Mouse (Mus musculus) lung, embryonic 15.5 days (tissue): ENCODE results near the gene Aup1. TPM values are rescaled to one million over a fixed set of nuclear protein-coding genes. Genes with fewer than 3 reads are reported as not detected.

Source experiments
- ATAC-seq: fragments of 200-750 bp; cut with Nextera tagmentation; 2 replicates; pipeline ENCODE4 v1.8.0; 2017; ENCODE audit warnings: moderate number of reproducible peaks, borderline replicate concordance; ENCODE audit not compliant: low FRiP score, low TSS enrichment; ENCODE audit errors: extremely low read depth
- H3K27ac ChIP-seq: fragments of 300-500 bp; sonication (generic); 2 replicates; pipeline ENCODE4 v1.5.1; 2015; ENCODE audit warnings: moderate library complexity, mild to moderate bottlenecking, inconsistent platforms
- H3K27me3 ChIP-seq: fragments of 300-500 bp; sonication (generic); 2 replicates; pipeline ENCODE4 v1.6.1; 2015; ENCODE audit warnings: inconsistent platforms
- H3K36me3 ChIP-seq: fragments of 300-500 bp; sonication (generic); 2 replicates; pipeline ENCODE4 v1.6.1; 2015; ENCODE audit warnings: inconsistent platforms
- H3K4me1 ChIP-seq: fragments of 300-500 bp; sonication (generic); 2 replicates; pipeline ENCODE4 v1.6.1; 2015; ENCODE audit warnings: inconsistent platforms
- H3K4me2 ChIP-seq: fragments of 300-500 bp; sonication (generic); 2 replicates; pipeline ENCODE4 v1.6.1; 2015; ENCODE audit warnings: inconsistent platforms, mild to moderate bottlenecking, moderate library complexity
- H3K4me3 ChIP-seq: fragments of 300-500 bp; sonication (generic); 2 replicates; pipeline ENCODE4 v1.5.1; 2015; ENCODE audit warnings: mild to moderate bottlenecking, inconsistent platforms
- H3K9ac ChIP-seq: fragments of 300-500 bp; sonication (generic); 2 replicates; pipeline ENCODE4 v1.6.1; 2015; ENCODE audit warnings: inconsistent platforms
- H3K9me3 ChIP-seq: fragments of 300-500 bp; sonication (generic); 2 replicates; pipeline ENCODE4 v1.6.1; 2016; ENCODE audit warnings: inconsistent platforms
- WGBS: fragments of 180-500 bp; shearing (Covaris S2); methylation state at CpG from one replicate; pipeline ENCODE4 v1.1.7; 2015; 5-methylcytosine and 5-hydroxymethylcytosine counted together
- microRNA counts: library from miRNA; unstranded; fragments of <30 nt; microRNA quantifications from one replicate; lab custom pipeline; 2016
- microRNA-seq: library from miRNA; unstranded; fragments of <30 nt; microRNA quantifications from one replicate; pipeline ENCODE4, GENCODE M21; 2016
- polyA plus RNA-seq: library from polyadenylated mRNA; unstranded; fragments of >200 nt; fragmentation: Nextera tagmentation; extraction: Ambion mirVana; gene quantifications from 2 replicates; pipeline ENCODE4 v1.2.1, GENCODE M21; 2015

Gene Aup1
- polyA plus RNA-seq, 1 experiment from 2014 or later: 188 TPM

DNA sequence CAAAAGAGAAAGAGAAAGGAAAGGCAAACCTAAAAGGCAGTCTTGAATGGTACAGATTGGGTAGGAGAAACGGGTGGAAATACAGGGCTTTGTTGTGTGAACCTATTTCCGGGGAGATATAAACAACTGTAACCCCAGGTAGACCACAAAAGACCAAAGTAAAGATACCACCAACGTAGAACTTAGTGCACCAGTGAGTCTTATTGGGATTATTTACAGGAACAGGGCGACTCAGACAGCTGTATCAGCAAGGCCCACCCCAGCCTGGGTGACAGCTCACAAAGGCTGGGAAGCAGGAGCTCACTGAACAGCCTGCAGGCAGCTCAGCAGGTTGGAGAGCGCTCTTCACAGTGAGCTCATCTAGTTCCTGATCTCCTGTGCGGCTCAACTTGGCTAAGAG, 41.6 kb downstream of the Aup1 start:
- ATAC-seq: no peak
- H3K27me3 ChIP-seq: no peaks in the 10 kb centered on the region; the same call in 1 of the 2 replicates
- 0 out of 2 replicates have a peak, but pooled peaks cover 6% of the 10 kb centered on the region for H3K4me1 ChIP-seq

GRCm38 (mm10) chr6:83098411-83098810, 44.1 kb downstream of the Aup1 start:
- H3K9ac ChIP-seq: no peak overlapping the region
- peaks cover 16% of the 10 kb centered on the region for H3K4me1 ChIP-seq
- no peak overlapping the region for H3K4me3 ChIP-seq
- H3K27ac ChIP-seq: no peak overlapping the region
- no peaks in the 10 kb centered on the region for H3K36me3 ChIP-seq
- H3K4me2 ChIP-seq: no peak overlapping the region
- no peak for ATAC-seq
- H3K27me3 ChIP-seq: no peaks in the 10 kb centered on the region; the same call in 1 of the 2 replicates
- WGBS: 60% methylated on average over 2 of the region's 2 CpGs
- no peaks in the 10 kb centered on the region for H3K9me3 ChIP-seq

More for the DNA sequence above, 41.6 kb downstream of the Aup1 start:
- 41% methylated on average over 6 of the region's 6 CpGs for WGBS
- no peak overlapping the region for H3K4me2 ChIP-seq
- no peaks in the 10 kb centered on the region for H3K9me3 ChIP-seq
- no peak overlapping the region for H3K27ac ChIP-seq
- no peak overlapping the region for H3K4me3 ChIP-seq
- no peaks in the 10 kb centered on the region for H3K36me3 ChIP-seq
- no peak overlapping the region for H3K9ac ChIP-seq

- peak; percentile 78 for ATAC-seq
- peak within 1 kb of the TSS; percentile 71 for H3K9ac ChIP-seq
- peak within 1 kb of the TSS; percentile 97 for H3K4me2 ChIP-seq
- peak within 1 kb of the TSS; percentile 81 for H3K27ac ChIP-seq
- under 1% methylated on average over 25 of the region's 25 CpGs for WGBS
- H3K4me3 ChIP-seq: peak within 1 kb of the TSS; percentile 65
- no peaks in the 10 kb centered on the region for H3K9me3 ChIP-seq
- 0 out of 2 replicates have a peak, but pooled peaks cover 3% of the 10 kb centered on the region for H3K36me3 ChIP-seq
- H3K4me1 ChIP-seq: peaks cover 18% of the 10 kb centered on the region
- H3K27me3 ChIP-seq: no peaks in the 10 kb centered on the region; the same call in 1 of the 2 replicates
Measured at GRCm38 (mm10) chr6:83101316-83101687, 47.0 kb downstream of the Aup1 start, which contains the start of the genes Ccdc142 and Gm42688. TSS of gene Ccdc142 (plus strand) at chr6:83101601. TSS of gene Gm42688 (plus strand) at chr6:83101617.

- Histone ChIP-seq H3K27ac (peak overlapping the region; percentile 81), H3K4me2 (peak overlapping the region; percentile 97), H3K4me3 (peak overlapping the region; percentile 65), H3K9me3 (no peaks in the 10 kb centered on the region), H3K4me1 (peaks cover 18% of the 10 kb centered on the region), H3K9ac (peak overlapping the region; percentile 71), H3K27me3 (no peaks in the 10 kb centered on the region), H3K36me3 (0 out of 2 replicates have a peak, but pooled peaks cover 3% of the 10 kb centered on the region)
- under 1% methylated on average over 73 of the region's 74 CpGs for WGBS
- ATAC-seq: peak; percentile 81
Measured at GRCm38 (mm10) chr6:83101688-83102556, 47.6 kb downstream of the Aup1 start.

DNA sequence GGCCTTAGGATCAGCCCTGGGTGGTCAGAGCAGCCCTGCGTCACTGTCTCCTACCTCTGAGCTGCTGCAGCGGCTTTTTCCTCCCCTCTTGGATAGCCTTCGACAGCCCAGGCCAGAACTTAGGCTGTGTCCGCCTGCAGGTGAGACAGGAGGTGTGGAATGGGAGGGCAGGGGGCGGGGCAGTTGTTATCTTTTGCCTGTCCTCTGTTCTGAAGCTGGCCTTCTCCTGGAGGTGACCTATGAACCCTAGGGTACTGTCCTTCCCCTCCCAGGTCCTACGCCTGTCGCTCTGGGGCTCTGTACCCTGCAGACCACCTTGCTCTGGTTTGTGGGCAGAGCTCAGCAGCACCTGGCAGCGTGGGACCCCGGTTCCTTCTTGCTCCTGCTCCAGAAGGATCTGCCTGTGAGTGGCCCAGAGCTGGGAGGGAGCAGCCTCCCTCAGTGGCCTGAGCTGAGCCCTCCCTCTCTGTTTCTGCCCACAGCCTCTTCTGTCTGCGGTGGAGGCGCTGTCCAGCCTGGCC, 48.9 kb downstream of the Aup1 start:
- peak overlapping the region; percentile 65; the same call in 1 of the 2 replicates for H3K4me3 ChIP-seq
- H3K27ac ChIP-seq: no peak overlapping the region
- no peak for ATAC-seq
- H3K36me3 ChIP-seq: 0 out of 2 replicates have a peak, but pooled peaks cover 3% of the 10 kb centered on the region
- peaks cover 24% of the 10 kb centered on the region for H3K4me1 ChIP-seq
- peak overlapping the region; percentile 71; the same call in 1 of the 2 replicates for H3K9ac ChIP-seq
- no peaks in the 10 kb centered on the region for H3K9me3 ChIP-seq
- WGBS: 48% methylated on average over 11 of the region's 11 CpGs
- no peaks in the 10 kb centered on the region for H3K27me3 ChIP-seq
- peak overlapping the region; percentile 97 for H3K4me2 ChIP-seq

DNA sequence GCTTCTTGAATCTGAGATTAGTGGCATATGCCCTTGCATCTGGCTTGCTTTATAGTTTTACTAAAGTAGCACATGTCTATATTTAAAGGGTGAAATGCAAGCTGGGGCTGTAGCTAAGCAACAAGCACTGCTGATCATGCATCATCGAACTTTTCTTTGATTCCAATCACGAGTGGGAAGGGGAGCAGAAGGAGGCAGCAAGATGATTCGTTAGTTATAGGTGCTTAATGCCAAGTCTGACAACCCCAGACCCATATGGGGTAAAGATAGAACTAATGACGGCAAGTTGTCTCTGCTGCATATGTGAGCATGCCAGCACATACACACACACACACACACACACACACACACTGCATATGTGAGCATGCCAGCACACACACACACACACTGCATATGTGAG, 49.8 kb downstream of the Aup1 start:
- no peak overlapping the region for H3K4me2 ChIP-seq
- WGBS: 74% methylated on average over 4 of the region's 4 CpGs
- no peak overlapping the region for H3K4me3 ChIP-seq

More for the DNA sequence above, 49.8 kb downstream of the Aup1 start:
- Histone ChIP-seq H3K27me3 (no peaks in the 10 kb centered on the region), H3K36me3 (0 out of 2 replicates have a peak, but pooled peaks cover 3% of the 10 kb centered on the region), H3K4me1 (peaks cover 27% of the 10 kb centered on the region), H3K9me3 (no peaks in the 10 kb centered on the region), H3K27ac (no peak overlapping the region), H3K9ac (no peak overlapping the region)
- ATAC-seq: no peak

MicroRNA genes within 50 kb of the gene (microRNA counts, 519-probe panel; counts per million panel counts)
- microRNA mmu-miR-3470a+mmu-miR-3470b (lab: Ali Mortazavi, UCI): 1,920 counts per million, percentile 14 among the panel's probes with 10 or more counts

Small RNA genes lying within 50 kb of the gene (microRNA-seq; reads per million reads assigned to microRNA genes)
- gene Mir3470a: not detected
- not detected for gene Mir7040

Other genes starting within 250 kb of the Aup1 start
- gene Sema4f, start 114.8 kb upstream of the Aup1 start, polyA plus RNA-seq: 14.0 TPM in 2 replicates
- gene M1ap, start 107.6 kb upstream of the Aup1 start, polyA plus RNA-seq: 1.9 and 2.5 TPM in 2 replicates
- 18.3 and 19.6 TPM in 2 replicates for gene Dok1, start 21.1 kb upstream of the Aup1 start, polyA plus RNA-seq
- 21.9 and 23.2 TPM in 2 replicates for gene Loxl3, start 20.3 kb upstream of the Aup1 start, polyA plus RNA-seq
- gene Htra2, start 752 bp downstream of the Aup1 start, polyA plus RNA-seq: 76.6 and 78.4 TPM in 2 replicates
- 0.98 and 1.7 TPM in 2 replicates for gene Dqx1, start 3.3 kb downstream of the Aup1 start, polyA plus RNA-seq
- gene Tlx2, start 15.8 kb downstream of the Aup1 start, polyA plus RNA-seq: 0.38 and 1.0 TPM in 2 replicates
- 30.5 and 31.2 TPM in 2 replicates for gene Pcgf1, start 23.3 kb downstream of the Aup1 start, polyA plus RNA-seq
- gene Lbx2, start 31.8 kb downstream of the Aup1 start, polyA plus RNA-seq: 0.31 and 0.87 TPM in 2 replicates
- 2.1 and 3.2 TPM in 2 replicates for gene Ccdc142, start 47.1 kb downstream of the Aup1 start, polyA plus RNA-seq
- gene Gm42688, start 47.1 kb downstream of the Aup1 start, polyA plus RNA-seq: 3.4 TPM in 2 replicates
- 128 and 145 TPM in 2 replicates for gene Mrpl53, start 54.5 kb downstream of the Aup1 start, polyA plus RNA-seq
- gene Mogs, start 61.0 kb downstream of the Aup1 start, polyA plus RNA-seq: 54.5 and 54.8 TPM in 2 replicates
- 119 and 120 TPM in 2 replicates for gene Wbp1, start 67.0 kb downstream of the Aup1 start, polyA plus RNA-seq
- 13.5 and 15.2 TPM in 2 replicates for gene Ino80b, start 70.9 kb downstream of the Aup1 start, polyA plus RNA-seq
- gene Rtkn, start 80.9 kb downstream of the Aup1 start, polyA plus RNA-seq: 35.3 and 39.9 TPM in 2 replicates
- gene Wdr54, start 101.9 kb downstream of the Aup1 start, polyA plus RNA-seq: 5.0 and 7.6 TPM in 2 replicates
- 6.2 and 8.1 TPM in 2 replicates for gene 1700003E16Rik, start 101.9 kb downstream of the Aup1 start, polyA plus RNA-seq
- gene Dctn1, start 111.4 kb downstream of the Aup1 start, polyA plus RNA-seq: 96.7 and 104 TPM in 2 replicates
- 0.84 and 1.2 TPM in 2 replicates for gene Slc4a5, start 165.3 kb downstream of the Aup1 start, polyA plus RNA-seq